Mouse (Mus musculus) brain, embryonic 14.5 days (tissue): Measurements from ENCODE around the gene Trim59.

Source experiments
- CTCF ChIP-seq: fragments of 200-500 bp; IDR thresholded peaks from 2 replicates; pipeline ENCODE4 v1.5.1; 2012; ENCODE audit warnings: inconsistent platforms, mild to moderate bottlenecking, moderate library complexity, borderline replicate concordance; ENCODE audit not compliant: insufficient read depth, insufficient read length; ENCODE audit errors: extremely low read depth
- POLR2A ChIP-seq: fragments of 200-500 bp; IDR thresholded peaks from 2 replicates; pipeline ENCODE4 v1.6.1; 2012; ENCODE audit warnings: mild to moderate bottlenecking, inconsistent platforms, borderline replicate concordance; ENCODE audit not compliant: poor library complexity, insufficient read depth, insufficient read length, severe bottlenecking; ENCODE audit errors: extremely low read depth

- no peak for TF ChIP-seq CTCF
- no peak for TF ChIP-seq POLR2A
Observed at GRCm38 (mm10) chr3:69020764-69021163, 23.8 kb downstream of the Trim59 start.
